Mouse (Mus musculus): ENCODE data around the gene Gm4131. TPM values are rescaled to one million over a fixed set of nuclear protein-coding genes. Genes with fewer than 3 reads are reported as not detected.

Gm4131 gene
- total RNA-seq, 2 experiments from 2014 or later = not detected

- ATAC-seq (replicated peaks; ENCODE audit: low FRiP score, poor library complexity, severe bottlenecking) = no peak
Observed at GRCm38 (mm10) chr14:62422265-62422664, 144.5 kb downstream of the Gm4131 start.

- ATAC-seq (replicated peaks; ENCODE audit: low FRiP score, poor library complexity, severe bottlenecking) = no peak
Observed at GRCm38 (mm10) chr14:62417501-62417900, 149.2 kb downstream of the Gm4131 start.

GRCm38 (mm10) chr14:62416742-62417134, 150.0 kb downstream of the Gm4131 start:
- no peak for ATAC-seq (replicated peaks; ENCODE audit: low FRiP score, poor library complexity, severe bottlenecking)

- no peak for ATAC-seq (replicated peaks; ENCODE audit: low FRiP score, poor library complexity, severe bottlenecking)
Observed at GRCm38 (mm10) chr14:62416007-62416741, 150.5 kb downstream of the Gm4131 start.

Other genes with a start within 250 kb of the Gm4131 start
- gene Gucy1b2, start 110.6 kb downstream of the Gm4131 start, total RNA-seq (2015; ENCODE audit: low replicate concordance) = not detected in 2 replicates
- gene Gucy1b2, start 110.6 kb downstream of the Gm4131 start, total RNA-seq (2017; ENCODE audit: low replicate concordance) = not detected in 2 replicates
- not detected in 2 replicates for gene Fam124a, start 11.2 kb downstream of the Gm4131 start, total RNA-seq (2015; ENCODE audit: low replicate concordance)
- not detected in 2 replicates for gene Fam124a, start 11.2 kb downstream of the Gm4131 start, total RNA-seq (2017; ENCODE audit: low replicate concordance)
- gene Serpine3, start 96.7 kb upstream of the Gm4131 start, total RNA-seq (2015; ENCODE audit: low replicate concordance) = not detected in 2 replicates
- not detected in 2 replicates for gene Serpine3, start 96.7 kb upstream of the Gm4131 start, total RNA-seq (2017; ENCODE audit: low replicate concordance)
- gene Ints6, start 194.2 kb upstream of the Gm4131 start, total RNA-seq (2015; ENCODE audit: low replicate concordance) = 11.5 and 22.2 TPM in 2 replicates
- gene Ints6, start 194.2 kb upstream of the Gm4131 start, total RNA-seq (2017; ENCODE audit: low replicate concordance) = 35.7 and 45.7 TPM in 2 replicates

All from erythroblast, adult 5-6 weeks (primary cell).